Mouse (Mus musculus) liver, adult 2 months (tissue): Measurements from ENCODE around the gene Rpl6. TPM values are rescaled to one million over a fixed set of nuclear protein-coding genes. Genes with fewer than 3 reads are reported as not detected.

Source experiments
- DNase-seq: peaks from one replicate; pipeline ENCODE4 v3.0.0-alpha.2; 2011; ENCODE audit warnings: low read depth, low spot score; ENCODE audit errors: extremely low read depth
- H3K27ac ChIP-seq: fragments of 200-500 bp; replicated peaks from 2 replicates; pipeline ENCODE4 v1.5.1; 2012; ENCODE audit warnings: low read depth, mild to moderate bottlenecking, control low read depth, inconsistent platforms, low read length; ENCODE audit not compliant: insufficient read depth
- H3K27me3 ChIP-seq: fragments of 200-500 bp; 2 replicates; pipeline ENCODE4 v1.6.1; 2012; ENCODE audit warnings: mild to moderate bottlenecking, moderate library complexity, low read length, inconsistent platforms; ENCODE audit not compliant: control insufficient read depth, insufficient read depth
- H3K36me3 ChIP-seq: fragments of 200-500 bp; 2 replicates; pipeline ENCODE4 v1.6.1; 2012; ENCODE audit warnings: low read length, inconsistent platforms; ENCODE audit not compliant: control insufficient read depth, insufficient read depth
- H3K4me1 ChIP-seq: fragments of 200-500 bp; 2 replicates; pipeline ENCODE4 v1.6.1; 2011; ENCODE audit warnings: low read length; ENCODE audit not compliant: control insufficient read depth, insufficient read depth
- H3K4me3 ChIP-seq: fragments of 200-500 bp; 2 replicates; pipeline ENCODE4 v1.5.1; 2011; ENCODE audit warnings: low read depth, mild to moderate bottlenecking, control low read depth, low read length, moderate library complexity; ENCODE audit not compliant: insufficient read depth
- H3K79me2 ChIP-seq: fragments of 200-500 bp; 2 replicates; pipeline ENCODE4 v1.6.1; 2012; ENCODE audit warnings: inconsistent platforms, mild to moderate bottlenecking, low read length, moderate library complexity; ENCODE audit not compliant: control insufficient read depth, insufficient read depth
- H3K9ac ChIP-seq: fragments of 200-500 bp; 2 replicates; pipeline ENCODE4 v1.6.1; 2012; ENCODE audit warnings: low read depth, mild to moderate bottlenecking, control low read depth, inconsistent platforms, low read length
- CTCF ChIP-seq: fragments of 200-500 bp; IDR thresholded peaks from 2 replicates; pipeline ENCODE4 v1.5.1; 2011; ENCODE audit warnings: low read depth, low read length, control low read depth
- POLR2A ChIP-seq: fragments of 200-500 bp; IDR thresholded peaks from 2 replicates; pipeline ENCODE4 v1.6.1; 2011; ENCODE audit warnings: low read length, control low read depth; ENCODE audit not compliant: insufficient read depth; ENCODE audit errors: extremely low read depth
- WGBS: fragments of 180-500 bp; shearing (Covaris S2); methylation state at CpG from one replicate; pipeline ENCODE4 v1.1.7; 2018; 5-methylcytosine and 5-hydroxymethylcytosine counted together
- polyA plus RNA-seq: library from polyadenylated mRNA; depleted of rRNA; stranded (reverse); fragments of >200 nt; gene quantifications from 2 replicates; pipeline ENCODE4 v1.2.3, GENCODE M21; 2012
- total RNA-seq: library from RNA; depleted of rRNA; stranded (reverse); fragments of >200 nt; gene quantifications from 2 replicates; pipeline ENCODE4 v1.2.3, GENCODE M21; 2014

Gene Rpl6
- total and polyA plus RNA-seq, 2 experiments = 135 to 146 TPM

- no peak overlapping the region for H3K27ac ChIP-seq
- no peak overlapping the region for H3K9ac ChIP-seq
- 62% methylated on average over 7 of the region's 7 CpGs for WGBS
- no peak overlapping the region for H3K4me3 ChIP-seq
- peak; percentile 56 for DNase-seq
- H3K4me1 ChIP-seq = no peaks in the 10 kb centered on the region
- H3K79me2 ChIP-seq = no peaks in the 10 kb centered on the region
- TF ChIP-seq CTCF = no peak
- TF ChIP-seq POLR2A = no peak
- H3K27me3 ChIP-seq = no peaks in the 10 kb centered on the region
- H3K36me3 ChIP-seq = peaks cover 27% of the 10 kb centered on the region
These were observed 41.4 kb upstream of the Rpl6 start for GRCm38 (mm10) chr5:121162923-121163322.

GRCm38 (mm10) chr5:121166884-121167283 is 37.4 kb upstream of the Rpl6 start:
- H3K27me3 ChIP-seq = no peaks in the 10 kb centered on the region
- H3K27ac ChIP-seq = no peak overlapping the region
- DNase-seq = no peak
- no peak overlapping the region for H3K4me3 ChIP-seq
- TF ChIP-seq POLR2A = no peak
- TF ChIP-seq CTCF = no peak
- no peaks in the 10 kb centered on the region for H3K4me1 ChIP-seq
- peaks cover 26% of the 10 kb centered on the region; the same call in 1 of the 2 replicates for H3K36me3 ChIP-seq
- H3K79me2 ChIP-seq = no peaks in the 10 kb centered on the region
- WGBS = 97% methylated on average over 6 of the region's 6 CpGs
- no peak overlapping the region for H3K9ac ChIP-seq

GRCm38 (mm10) chr5:121169588-121169987 is 34.7 kb upstream of the Rpl6 start:
- H3K36me3 ChIP-seq = peaks cover 19% of the 10 kb centered on the region; the same call in 1 of the 2 replicates
- H3K9ac ChIP-seq = no peak overlapping the region
- peaks cover 4% of the 10 kb centered on the region; the same call in 1 of the 2 replicates for H3K79me2 ChIP-seq
- H3K4me1 ChIP-seq = no peaks in the 10 kb centered on the region
- no peak for TF ChIP-seq POLR2A
- no peak for TF ChIP-seq CTCF
- DNase-seq = no peak
- no peaks in the 10 kb centered on the region for H3K27me3 ChIP-seq
- no peak overlapping the region for H3K27ac ChIP-seq
- H3K4me3 ChIP-seq = no peak overlapping the region
- WGBS = 96% methylated on average over 2 of the region's 2 CpGs

GRCm38 (mm10) chr5:121172835-121173234 is 31.4 kb upstream of the Rpl6 start:
- Histone ChIP-seq H3K4me3 (no peak overlapping the region), H3K27ac (no peak overlapping the region)

GRCm38 (mm10) chr5:121179077-121179857 is 25.0 kb upstream of the Rpl6 start:
- WGBS = 89% methylated on average over 9 of the region's 9 CpGs
- TF ChIP-seq POLR2A (no peak), CTCF (no peak)
- no peaks in the 10 kb centered on the region for H3K27me3 ChIP-seq
- peaks cover 49% of the 10 kb centered on the region; the same call in 1 of the 2 replicates for H3K79me2 ChIP-seq
- H3K36me3 ChIP-seq = no peaks in the 10 kb centered on the region
- DNase-seq = no peak
- H3K4me1 ChIP-seq = peaks cover 12% of the 10 kb centered on the region
- no peak overlapping the region for H3K9ac ChIP-seq
- no peak overlapping the region for H3K4me3 ChIP-seq
- no peak overlapping the region for H3K27ac ChIP-seq

More at GRCm38 (mm10) chr5:121172835-121173234, 31.4 kb upstream of the Rpl6 start:
- DNase-seq = no peak
- 88% methylated on average over 4 of the region's 4 CpGs for WGBS
- Histone ChIP-seq H3K27me3 (no peaks in the 10 kb centered on the region), H3K9ac (no peak overlapping the region), H3K36me3 (peaks cover 10% of the 10 kb centered on the region; the same call in 1 of the 2 replicates), H3K4me1 (peaks cover 2% of the 10 kb centered on the region), H3K79me2 (peaks cover 16% of the 10 kb centered on the region; the same call in 1 of the 2 replicates)
- TF ChIP-seq POLR2A = no peak
- 0 out of 2 replicates have a peak, but pooled peaks have one; percentile 2 for TF ChIP-seq CTCF

GRCm38 (mm10) chr5:121183269-121183668 is 21.0 kb upstream of the Rpl6 start:
- Histone ChIP-seq H3K36me3 (no peaks in the 10 kb centered on the region), H3K4me1 (peaks cover 21% of the 10 kb centered on the region), H3K79me2 (peaks cover 54% of the 10 kb centered on the region), H3K27ac (no peak overlapping the region), H3K4me3 (no peak overlapping the region), H3K27me3 (no peaks in the 10 kb centered on the region), H3K9ac (no peak overlapping the region)
- 89% methylated on average over 9 of the region's 9 CpGs for WGBS
- no peak for TF ChIP-seq POLR2A
- no peak for TF ChIP-seq CTCF
- no peak for DNase-seq
